Mouse (Mus musculus) G1E (cell line): ENCODE results near the gene Kif26a. TPM values are rescaled to one million over a fixed set of nuclear protein-coding genes. Genes with fewer than 3 reads are reported as not detected.

ENCODE experiments used
- ATAC-seq: 2 replicates; pipeline ENCODE4 v1.8.0; 2016; ENCODE audit warnings: mild to moderate bottlenecking; ENCODE audit not compliant: insufficient number of reproducible peaks, poor library complexity, low FRiP score, severe bottlenecking; ENCODE audit errors: extremely low read depth
- DNase-seq: peaks from one replicate; pipeline ENCODE4 v3.0.0; 2012; ENCODE audit warnings: low spot score
- H3K27me3 ChIP-seq: 2 replicates; pipeline ENCODE4 v1.6.1; 2012; ENCODE audit warnings: mild to moderate bottlenecking, low read length, inconsistent platforms; ENCODE audit not compliant: insufficient read depth
- H3K36me3 ChIP-seq: replicated peaks from 2 replicates; pipeline ENCODE3; 2012; ENCODE audit warnings: mild to moderate bottlenecking, inconsistent platforms
- H3K4me1 ChIP-seq: 2 replicates; pipeline ENCODE4 v1.6.1; 2012; ENCODE audit warnings: low read depth, low read length, inconsistent platforms, mixed read lengths; ENCODE audit not compliant: insufficient read depth
- H3K4me3 ChIP-seq: 2 replicates; pipeline ENCODE4 v1.5.1; 2012; ENCODE audit warnings: low read depth, mild to moderate bottlenecking, inconsistent platforms, low read length, moderate library complexity, mixed read lengths
- H3K9me3 ChIP-seq: replicated peaks from 2 replicates; pipeline ENCODE4 v1.6.1; 2012; ENCODE audit warnings: inconsistent platforms
- CTCF ChIP-seq: IDR thresholded peaks from 2 replicates; pipeline ENCODE4 v1.5.1; 2012; ENCODE audit warnings: low read depth, low read length, inconsistent platforms, mixed read lengths
- GATA1 ChIP-seq: IDR thresholded peaks from 2 replicates; pipeline ENCODE4 v1.6.1; 2012; ENCODE audit warnings: borderline replicate concordance, low read length, inconsistent platforms, mixed read lengths
- GATA2 ChIP-seq: IDR thresholded peaks from 2 replicates; pipeline ENCODE4 v1.6.1; 2012; ENCODE audit warnings: low read depth, low read length, inconsistent platforms, borderline replicate concordance
- POLR2AphosphoS5 ChIP-seq: IDR thresholded peaks from 2 replicates; pipeline ENCODE4 v1.6.1; 2012; ENCODE audit warnings: low read depth, low read length, inconsistent platforms; ENCODE audit not compliant: insufficient replicate concordance
- TAL1 ChIP-seq: conservative IDR thresholded peaks from 2 replicates; pipeline ENCODE4 v1.6.1; 2012; ENCODE audit warnings: low read depth, low read length, inconsistent platforms, mixed read lengths
- polyA plus RNA-seq: library from polyadenylated mRNA; stranded (reverse); fragments of >175 nt; gene quantifications from 2 replicates; pipeline ENCODE4 v1.2.3, GENCODE M21; 2012
- total RNA-seq, 2 experiments: library from RNA; stranded (forward) in 1 of 2; stranded (reverse) in 1 of 2; fragments of 200-1000 nt in 1 of 2; fragments of >200 nt in 1 of 2; fragmentation: Nextera tagmentation in 1 of 2; gene quantifications; 2 replicates each; pipeline ENCODE4 v1.2.3; 2014 to 2017

The Kif26a gene
- total and polyA plus RNA-seq, 3 experiments = not detected

DNA sequence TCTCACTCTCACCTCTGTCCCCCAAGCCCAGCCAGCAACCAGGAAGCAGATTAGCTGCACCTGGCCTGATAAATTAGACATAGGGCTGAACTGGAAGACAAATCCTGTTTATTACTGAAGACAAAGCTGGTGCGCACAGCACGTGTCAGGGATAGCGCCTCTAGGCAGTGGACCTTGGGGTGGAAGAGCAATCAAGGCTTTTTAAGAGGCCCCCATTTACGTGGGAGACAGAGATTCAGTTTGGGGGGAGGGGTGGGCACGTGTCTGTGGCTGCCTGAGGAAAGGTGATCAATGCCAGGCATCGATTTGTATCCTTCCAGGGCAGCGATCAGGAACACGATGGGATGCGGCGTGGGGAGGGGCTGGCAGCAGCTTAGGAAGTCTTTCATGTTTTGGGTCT is 83.1 kb downstream of the Kif26a start:
- H3K36me3 ChIP-seq = no peaks in the 10 kb centered on the region
- H3K9me3 ChIP-seq = no peaks in the 10 kb centered on the region
- no peaks in the 10 kb centered on the region for H3K27me3 ChIP-seq
- no peak for DNase-seq
- TF ChIP-seq GATA2 (no peak), GATA1 (no peak), CTCF (no peak), TAL1 (no peak), POLR2AphosphoS5 (no peak)
- H3K4me1 ChIP-seq = no peaks in the 10 kb centered on the region
- no peak overlapping the region for H3K4me3 ChIP-seq
- no peak for ATAC-seq

DNA sequence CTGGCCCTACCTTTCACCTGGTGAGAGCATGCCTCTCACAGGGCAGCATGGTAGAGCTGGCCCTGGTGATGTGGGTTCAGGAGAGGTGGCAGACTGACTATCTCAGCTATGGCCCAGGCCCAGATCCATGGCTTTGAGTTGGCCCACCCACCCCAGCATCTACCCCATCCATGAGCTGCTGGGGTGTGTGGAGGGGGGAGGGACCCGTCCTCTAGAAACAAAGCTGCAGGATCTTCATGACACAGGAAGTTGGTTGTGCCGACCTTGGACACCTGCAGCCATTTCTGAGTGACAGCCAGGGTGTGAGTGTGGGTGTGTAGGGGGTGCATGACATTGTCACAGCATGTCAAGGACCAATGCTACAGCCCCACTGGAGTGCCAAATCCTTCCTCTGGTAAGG is 84.2 kb downstream of the Kif26a start:
- Histone ChIP-seq H3K27me3 (no peaks in the 10 kb centered on the region), H3K9me3 (no peaks in the 10 kb centered on the region), H3K4me3 (no peak overlapping the region), H3K36me3 (no peaks in the 10 kb centered on the region), H3K4me1 (no peaks in the 10 kb centered on the region)
- DNase-seq (no peak), ATAC-seq (no peak)
- TF ChIP-seq GATA1 (no peak), POLR2AphosphoS5 (no peak), CTCF (no peak), TAL1 (no peak), GATA2 (no peak)

Other genes with a start within 250 kb of the Kif26a start
- gene Ppp1r13b, start 238.1 kb upstream of the Kif26a start, total RNA-seq (2014; fragmentation: Nextera tagmentation) = 41.7 and 51.5 TPM in 2 replicates
- 16.4 and 19.7 TPM in 2 replicates for gene Ppp1r13b, start 238.1 kb upstream of the Kif26a start, total RNA-seq (2017)
- 27.8 and 28.1 TPM in 2 replicates for gene Ppp1r13b, start 238.1 kb upstream of the Kif26a start, polyA plus RNA-seq
- gene Atp5mpl, start 179.2 kb upstream of the Kif26a start, total RNA-seq (2014; fragmentation: Nextera tagmentation) = 56.4 and 70.0 TPM in 2 replicates
- 1,497 and 1,593 TPM in 2 replicates for gene Atp5mpl, start 179.2 kb upstream of the Kif26a start, total RNA-seq (2017)
- 14.9 and 17.7 TPM in 2 replicates for gene Atp5mpl, start 179.2 kb upstream of the Kif26a start, polyA plus RNA-seq
- gene Tdrd9, start 174.6 kb upstream of the Kif26a start, total RNA-seq (2014; fragmentation: Nextera tagmentation) = not detected in 2 replicates
- gene Tdrd9, start 174.6 kb upstream of the Kif26a start, total RNA-seq (2017) = 0.12 and 0.76 TPM in 2 replicates
- not detected in 2 replicates for gene Tdrd9, start 174.6 kb upstream of the Kif26a start, polyA plus RNA-seq
- not detected in 2 replicates for gene Rd3l, start 164.9 kb upstream of the Kif26a start, total RNA-seq (2014; fragmentation: Nextera tagmentation)
- gene Rd3l, start 164.9 kb upstream of the Kif26a start, total RNA-seq (2017) = 0.12 and 0.16 TPM in 2 replicates
- gene Rd3l, start 164.9 kb upstream of the Kif26a start, polyA plus RNA-seq = not detected in 2 replicates
- gene Aspg, start 39.5 kb upstream of the Kif26a start, total RNA-seq (2014; fragmentation: Nextera tagmentation) = not detected in 2 replicates
- gene Aspg, start 39.5 kb upstream of the Kif26a start, total RNA-seq (2017) = 0.33 TPM in 1 of 2 replicates, not detected in the other
- not detected in 2 replicates for gene Aspg, start 39.5 kb upstream of the Kif26a start, polyA plus RNA-seq